Mouse (Mus musculus): ENCODE data around the gene Flywch2. TPM values are rescaled to one million over a fixed set of nuclear protein-coding genes. Genes with fewer than 3 reads are reported as not detected.

Flywch2 gene
- polyA plus RNA-seq, 1 experiment, result 29.2 TPM

GRCm38 (mm10) chr17:23737493-23738445, 48.1 kb downstream of the Flywch2 start:
- H3K4me3 ChIP-seq (replicated peaks), result peak overlapping the region; percentile 46
- peaks cover 32% of the 10 kb centered on the region for H3K36me3 ChIP-seq (replicated peaks; ENCODE audit: low read length)
- peaks cover 3% of the 10 kb centered on the region; the same call in 1 of the 2 replicates for H3K9me3 ChIP-seq
- peaks cover 51% of the 10 kb centered on the region for H3K4me1 ChIP-seq
- TF ChIP-seq FLI1 (IDR thresholded peaks at IDR 0.05; ENCODE audit: low read length) (no peak), GATA1 (IDR thresholded peaks at IDR 0.05; ENCODE audit: borderline replicate concordance, low read length) (no peak)
- peaks cover 63% of the 10 kb centered on the region for H3K27me3 ChIP-seq (replicated peaks)

GRCm38 (mm10) chr17:23734341-23734740, 51.5 kb downstream of the Flywch2 start:
- no peak overlapping the region for H3K4me3 ChIP-seq (replicated peaks)
- peaks cover 39% of the 10 kb centered on the region for H3K36me3 ChIP-seq (replicated peaks; ENCODE audit: low read length)
- H3K9me3 ChIP-seq, result no peaks in the 10 kb centered on the region
- H3K27me3 ChIP-seq (replicated peaks), result peaks cover 31% of the 10 kb centered on the region
- H3K4me1 ChIP-seq, result peaks cover 27% of the 10 kb centered on the region
- no peak for TF ChIP-seq GATA1 (IDR thresholded peaks at IDR 0.05; ENCODE audit: borderline replicate concordance, low read length)
- no peak for TF ChIP-seq FLI1 (IDR thresholded peaks at IDR 0.05; ENCODE audit: low read length)

- H3K4me1 ChIP-seq, result peaks cover 25% of the 10 kb centered on the region
- H3K4me3 ChIP-seq (replicated peaks), result no peak overlapping the region
- peaks cover 31% of the 10 kb centered on the region for H3K36me3 ChIP-seq (replicated peaks; ENCODE audit: low read length)
- TF ChIP-seq FLI1 (IDR thresholded peaks at IDR 0.05; ENCODE audit: low read length) (no peak), GATA1 (IDR thresholded peaks at IDR 0.05; ENCODE audit: borderline replicate concordance, low read length) (no peak)
- H3K9me3 ChIP-seq, result no peaks in the 10 kb centered on the region
- H3K27me3 ChIP-seq (replicated peaks), result peaks cover under 1% of the 10 kb centered on the region
Observed at GRCm38 (mm10) chr17:23730441-23730840, 55.4 kb downstream of the Flywch2 start.

Other genes with a start within 250 kb of the Flywch2 start
- gene Zfp213, start 221.8 kb downstream of the Flywch2 start, polyA plus RNA-seq (2012; ENCODE audit: insufficient read depth, low replicate concordance), result 4.9 and 8.0 TPM in 2 replicates
- 0.96 TPM in 1 of 2 replicates, not detected in the other for gene Zfp13, start 186.6 kb downstream of the Flywch2 start, polyA plus RNA-seq (2012; ENCODE audit: insufficient read depth, low replicate concordance)
- not detected in 2 replicates for gene Zscan10, start 185.2 kb downstream of the Flywch2 start, polyA plus RNA-seq (2012; ENCODE audit: insufficient read depth, low replicate concordance)
- gene Mmp25, start 140.8 kb downstream of the Flywch2 start, polyA plus RNA-seq (2012; ENCODE audit: insufficient read depth, low replicate concordance), result not detected in 2 replicates
- not detected in 2 replicates for gene Bicdl2, start 125.6 kb downstream of the Flywch2 start, polyA plus RNA-seq (2012; ENCODE audit: insufficient read depth, low replicate concordance)
- 263 and 516 TPM in 2 replicates for gene Hcfc1r1, start 112.5 kb downstream of the Flywch2 start, polyA plus RNA-seq (2012; ENCODE audit: insufficient read depth, low replicate concordance)
- 67.3 and 89.9 TPM in 2 replicates for gene Thoc6, start 112.2 kb downstream of the Flywch2 start, polyA plus RNA-seq (2012; ENCODE audit: insufficient read depth, low replicate concordance)
- gene Tnfrsf12a, start 108.6 kb downstream of the Flywch2 start, polyA plus RNA-seq (2012; ENCODE audit: insufficient read depth, low replicate concordance), result 3.1 TPM in 1 of 2 replicates, not detected in the other
- 0.48 TPM in 1 of 2 replicates, not detected in the other for gene Cldn6, start 106.8 kb downstream of the Flywch2 start, polyA plus RNA-seq (2012; ENCODE audit: insufficient read depth, low replicate concordance)
- gene Cldn9, start 102.1 kb downstream of the Flywch2 start, polyA plus RNA-seq (2012; ENCODE audit: insufficient read depth, low replicate concordance), result not detected in 2 replicates
- gene 1520401A03Rik, start 63.3 kb downstream of the Flywch2 start, polyA plus RNA-seq (2012; ENCODE audit: insufficient read depth, low replicate concordance), result 0.22 TPM in 1 of 2 replicates, not detected in the other
- gene Pkmyt1, start 59.7 kb downstream of the Flywch2 start, polyA plus RNA-seq (2012; ENCODE audit: insufficient read depth, low replicate concordance), result 43.9 and 71.2 TPM in 2 replicates
- 1.7 TPM in 1 of 2 replicates, not detected in the other for gene Paqr4, start 45.2 kb downstream of the Flywch2 start, polyA plus RNA-seq (2012; ENCODE audit: insufficient read depth, low replicate concordance)
- gene Kremen2, start 40.2 kb downstream of the Flywch2 start, polyA plus RNA-seq (2012; ENCODE audit: insufficient read depth, low replicate concordance), result not detected in 2 replicates
- 6.0 and 53.7 TPM in 2 replicates for gene Flywch1, start 14.5 kb downstream of the Flywch2 start, polyA plus RNA-seq (2012; ENCODE audit: insufficient read depth, low replicate concordance)
- gene Srrm2, start 4.5 kb upstream of the Flywch2 start, polyA plus RNA-seq (2012; ENCODE audit: insufficient read depth, low replicate concordance), result 117 and 357 TPM in 2 replicates
- gene Elob, start 43.1 kb upstream of the Flywch2 start, polyA plus RNA-seq (2012; ENCODE audit: insufficient read depth, low replicate concordance), result 484 and 719 TPM in 2 replicates
- gene Prss33, start 50.0 kb upstream of the Flywch2 start, polyA plus RNA-seq (2012; ENCODE audit: insufficient read depth, low replicate concordance), result not detected in 2 replicates
- not detected in 2 replicates for gene Prss32, start 57.8 kb upstream of the Flywch2 start, polyA plus RNA-seq (2012; ENCODE audit: insufficient read depth, low replicate concordance)
- 0.28 TPM in 1 of 2 replicates, not detected in the other for gene Prss41, start 58.1 kb upstream of the Flywch2 start, polyA plus RNA-seq (2012; ENCODE audit: insufficient read depth, low replicate concordance)
- not detected in 2 replicates for gene Prss21, start 82.0 kb upstream of the Flywch2 start, polyA plus RNA-seq (2012; ENCODE audit: insufficient read depth, low replicate concordance)
- gene Dcpp1, start 94.8 kb upstream of the Flywch2 start, polyA plus RNA-seq (2012; ENCODE audit: insufficient read depth, low replicate concordance), result not detected in 2 replicates
- gene Dcpp2, start 94.8 kb upstream of the Flywch2 start, polyA plus RNA-seq (2012; ENCODE audit: insufficient read depth, low replicate concordance), result not detected in 2 replicates
- not detected in 2 replicates for gene Dcpp3, start 131.4 kb upstream of the Flywch2 start, polyA plus RNA-seq (2012; ENCODE audit: insufficient read depth, low replicate concordance)
- not detected in 2 replicates for gene Sbp, start 155.6 kb upstream of the Flywch2 start, polyA plus RNA-seq (2012; ENCODE audit: insufficient read depth, low replicate concordance)
- gene Sbpl, start 169.2 kb upstream of the Flywch2 start, polyA plus RNA-seq (2012; ENCODE audit: insufficient read depth, low replicate concordance), result not detected in 2 replicates
- 0.09 TPM in 1 of 2 replicates, not detected in the other for gene Prss30, start 194.5 kb upstream of the Flywch2 start, polyA plus RNA-seq (2012; ENCODE audit: insufficient read depth, low replicate concordance)
- 2.3 and 9.3 TPM in 2 replicates for gene Prss22, start 212.0 kb upstream of the Flywch2 start, polyA plus RNA-seq (2012; ENCODE audit: insufficient read depth, low replicate concordance)

Measured in megakaryocyte, embryonic 14.5 days (primary cell).